Mouse (Mus musculus): ENCODE data around the gene Pias4.

- TF ChIP-seq POLR2A (IDR thresholded peaks at IDR 0.05; ENCODE audit: borderline replicate concordance, extremely low read depth, insufficient read depth, insufficient read length, poor library complexity, severe bottlenecking) (no peak), CTCF (IDR thresholded peaks at IDR 0.05; ENCODE audit: borderline replicate concordance, extremely low read depth, insufficient read depth, insufficient read length) (no peak)
Observed at GRCm38 (mm10) chr10:81183805-81184204, 16.1 kb upstream of the Pias4 start, which contains the start of gene 4930442H23Rik.
